Mouse (Mus musculus) spleen, postnatal 4 days (tissue): ENCODE measurements at regions not wholly inside any gene's neighbourhood (a gene's known extent, or its start where the extent isn't known, plus 50 kb on each side); places are given as distances from the start of the nearest gene placed in this dataset.

Experiments used
- DNase-seq, 2 experiments: peaks; one replicate each; pipeline ENCODE4 v3.0.0; 2022; ENCODE audit warnings: low spot score in 2 of 2

DNA sequence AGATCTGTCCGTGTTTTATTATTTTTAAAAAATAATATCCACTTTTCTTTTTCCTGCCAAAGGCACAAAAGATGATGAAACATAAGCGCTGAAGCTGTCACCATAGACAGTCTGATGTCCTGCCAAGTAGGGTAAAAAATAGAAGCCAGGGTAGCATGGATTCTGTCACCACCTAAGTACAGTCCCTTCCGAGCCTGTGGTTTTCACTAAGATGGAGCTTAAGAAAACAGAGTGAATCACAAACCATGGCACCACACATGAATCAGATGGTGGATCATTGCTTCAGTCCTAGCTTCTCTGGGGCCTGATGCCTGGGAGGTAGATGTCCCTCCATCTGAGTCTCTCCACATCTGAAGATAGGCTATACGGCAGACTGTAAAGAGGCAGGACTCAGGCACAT, 55.9 kb upstream of the Fmod start:
- DNase-seq: peak in 1 of 2 experiments; percentile 49

DNA sequence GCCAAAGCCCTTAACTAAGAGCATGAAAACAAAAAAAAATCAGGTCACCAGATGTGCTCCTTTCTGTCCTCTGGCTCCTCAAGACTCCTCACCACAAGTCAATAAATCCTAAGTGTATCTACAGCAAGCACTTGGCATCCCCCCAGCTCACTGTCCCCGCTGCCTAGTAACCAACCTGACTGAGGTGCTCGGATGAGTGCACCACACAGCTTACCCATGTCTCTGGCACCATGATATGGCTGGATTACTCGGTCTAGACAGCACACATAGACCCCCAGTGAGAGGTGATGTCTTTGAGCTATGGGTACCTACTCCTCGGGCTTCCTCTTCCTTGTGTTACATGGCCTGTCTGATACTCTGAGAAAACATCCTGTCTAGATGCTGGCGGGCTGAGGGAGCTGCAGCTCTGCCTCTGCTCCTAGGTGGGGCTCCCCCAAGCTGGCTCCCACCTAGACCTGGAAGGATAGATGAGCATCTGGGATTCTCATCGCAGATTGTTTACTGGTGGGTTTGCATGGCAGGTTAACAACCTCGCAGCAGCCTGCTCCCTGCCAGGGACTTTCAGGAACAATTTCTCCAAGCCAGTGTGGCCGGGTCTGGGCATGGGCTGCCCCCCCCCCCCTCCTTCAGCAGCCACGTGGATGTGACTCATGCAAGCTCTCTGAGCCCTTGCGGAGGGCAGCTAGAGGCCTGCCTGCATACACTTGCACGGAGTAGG, 57.2 kb upstream of the Prelp start:
- peak in 1 of 2 experiments; percentile 38 for DNase-seq

DNA sequence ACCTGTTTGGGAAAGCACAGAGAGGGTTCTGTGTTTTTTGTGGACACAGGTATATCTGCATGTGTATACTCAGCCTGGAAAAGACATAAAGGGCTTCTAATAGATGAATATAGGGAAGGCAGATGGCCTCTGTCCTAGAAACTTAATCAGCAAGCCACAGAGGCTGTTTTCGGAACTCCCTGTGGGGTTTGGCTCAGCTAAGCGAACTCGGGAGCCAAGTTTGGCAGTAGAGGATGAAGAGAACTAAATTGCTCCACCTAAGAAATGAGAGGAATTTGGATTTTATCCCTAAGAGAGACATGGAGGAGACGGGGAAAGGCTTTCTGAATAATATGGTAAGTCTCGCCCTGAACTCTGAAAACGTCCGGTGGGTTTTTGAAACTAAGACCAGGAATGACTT, 56.0 kb upstream of the Prelp start:
- no peak for DNase-seq

DNA sequence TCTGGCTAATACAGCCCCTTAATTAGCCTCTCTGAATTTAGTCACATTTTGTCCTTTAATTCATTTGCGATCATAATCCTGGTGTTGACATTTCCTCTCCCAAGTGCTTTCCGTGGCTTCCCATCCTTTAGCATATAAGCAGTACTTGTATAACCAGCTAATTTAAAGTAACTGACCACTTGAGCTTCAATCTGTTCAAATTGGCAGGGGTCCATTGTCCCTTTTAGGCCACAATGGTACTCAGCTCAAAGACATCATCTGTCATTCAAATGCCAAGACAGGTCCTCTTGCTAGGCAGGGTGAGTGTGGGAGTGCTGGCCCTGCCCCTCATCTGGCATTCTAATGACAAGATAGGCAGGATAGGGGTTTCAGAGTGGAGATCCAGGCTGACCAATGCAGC, 52.6 kb upstream of the Prelp start:
- DNase-seq: no peak

GRCm38 (mm10) chr1:133971290-133971689, 50.1 kb upstream of the Prelp start:
- peak in 1 of 2 experiments; percentile 41 for DNase-seq
